Mouse (Mus musculus): Measurements from ENCODE around the gene Farp1. TPM values are rescaled to one million over a fixed set of nuclear protein-coding genes. Genes with fewer than 3 reads are reported as not detected.

Farp1 gene
- total and polyA plus RNA-seq, 2 experiments: 4.2 to 8.6 TPM

DNA sequence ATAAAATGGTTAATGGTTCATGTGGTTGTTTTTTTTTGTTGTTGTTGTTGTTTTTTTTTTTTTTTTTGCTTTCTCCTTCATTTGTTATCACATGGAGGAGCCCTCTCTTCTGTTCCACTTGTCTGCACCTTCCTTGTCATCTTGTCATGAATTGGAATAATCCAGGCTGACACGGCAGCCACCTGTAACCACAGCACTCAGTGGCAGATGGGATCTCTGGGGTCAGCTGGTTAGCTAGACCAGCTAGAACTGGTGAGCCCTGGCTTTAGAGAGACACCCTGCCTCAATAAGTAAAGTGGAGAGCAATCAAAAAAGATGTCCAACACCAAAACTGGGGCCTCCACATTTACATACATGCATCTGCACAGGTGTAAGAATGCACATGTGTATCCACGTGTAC lies 127.8 kb downstream of the Farp1 start:
- H3K79me2 ChIP-seq (ENCODE audit: control insufficient read depth, insufficient read depth, low read length): peaks cover 8% of the 10 kb centered on the region; the same call in 1 of the 2 replicates

DNA sequence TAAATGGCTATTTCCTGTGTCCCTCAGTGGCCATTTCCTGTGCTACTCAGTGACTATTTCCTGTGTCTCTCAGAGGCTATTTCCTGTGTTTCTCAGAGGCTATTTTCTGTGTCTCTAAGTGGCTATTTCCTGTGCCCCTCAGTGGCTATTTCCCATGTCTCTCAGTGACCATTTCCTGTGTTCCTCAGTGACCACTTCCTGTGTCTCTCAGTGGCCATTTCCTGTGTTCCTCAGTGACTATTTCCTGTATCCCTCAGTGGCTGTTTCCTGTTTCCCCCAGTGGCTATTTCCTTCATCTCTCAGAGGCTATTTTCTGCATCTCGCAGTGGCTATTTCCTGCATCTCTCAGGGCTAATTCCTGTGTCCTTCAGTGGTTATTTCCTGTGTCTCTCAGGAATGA lies 129.9 kb downstream of the Farp1 start:
- Histone ChIP-seq H3K27me3 (ENCODE audit: control insufficient read depth, insufficient read depth, low read length) (no peaks in the 10 kb centered on the region), H3K4me1 (ENCODE audit: control insufficient read depth, insufficient read depth, low read length) (no peaks in the 10 kb centered on the region), H3K36me3 (ENCODE audit: control insufficient read depth, insufficient read depth, low read length) (no peaks in the 10 kb centered on the region), H3K27ac (replicated peaks; ENCODE audit: insufficient read depth, low read depth, low read length) (peak overlapping the region; percentile 35), H3K4me3 (ENCODE audit: insufficient read depth, low read depth, low read length) (no peak overlapping the region), H3K79me2 (ENCODE audit: control insufficient read depth, insufficient read depth, low read length) (peaks cover 6% of the 10 kb centered on the region; the same call in 1 of the 2 replicates), H3K9ac (ENCODE audit: low read depth, low read length) (no peak overlapping the region)
- DNase-seq (ENCODE audit: extremely low read depth, low read depth, low spot score): no peak
- WGBS: 73% methylated on average over 1 of the region's 1 CpGs
- TF ChIP-seq CTCF (IDR thresholded peaks at IDR 0.05; ENCODE audit: low read depth, low read length): no peak
- no peak for TF ChIP-seq POLR2A (IDR thresholded peaks at IDR 0.05; ENCODE audit: extremely low read depth, insufficient read depth, low read length)

More for the DNA sequence above, 127.8 kb downstream of the Farp1 start:
- Histone ChIP-seq H3K4me1 (ENCODE audit: control insufficient read depth, insufficient read depth, low read length) (peaks cover 2% of the 10 kb centered on the region; the same call in 1 of the 2 replicates), H3K4me3 (ENCODE audit: insufficient read depth, low read depth, low read length) (no peak overlapping the region), H3K27ac (replicated peaks; ENCODE audit: insufficient read depth, low read depth, low read length) (no peak overlapping the region), H3K27me3 (ENCODE audit: control insufficient read depth, insufficient read depth, low read length) (no peaks in the 10 kb centered on the region), H3K36me3 (ENCODE audit: control insufficient read depth, insufficient read depth, low read length) (no peaks in the 10 kb centered on the region), H3K9ac (ENCODE audit: low read depth, low read length) (no peak overlapping the region)
- DNase-seq (ENCODE audit: extremely low read depth, low read depth, low spot score): no peak
- TF ChIP-seq POLR2A (IDR thresholded peaks at IDR 0.05; ENCODE audit: extremely low read depth, insufficient read depth, low read length) (no peak), CTCF (IDR thresholded peaks at IDR 0.05; ENCODE audit: low read depth, low read length) (no peak)
- WGBS: 94% methylated on average over 2 of the region's 2 CpGs

DNA sequence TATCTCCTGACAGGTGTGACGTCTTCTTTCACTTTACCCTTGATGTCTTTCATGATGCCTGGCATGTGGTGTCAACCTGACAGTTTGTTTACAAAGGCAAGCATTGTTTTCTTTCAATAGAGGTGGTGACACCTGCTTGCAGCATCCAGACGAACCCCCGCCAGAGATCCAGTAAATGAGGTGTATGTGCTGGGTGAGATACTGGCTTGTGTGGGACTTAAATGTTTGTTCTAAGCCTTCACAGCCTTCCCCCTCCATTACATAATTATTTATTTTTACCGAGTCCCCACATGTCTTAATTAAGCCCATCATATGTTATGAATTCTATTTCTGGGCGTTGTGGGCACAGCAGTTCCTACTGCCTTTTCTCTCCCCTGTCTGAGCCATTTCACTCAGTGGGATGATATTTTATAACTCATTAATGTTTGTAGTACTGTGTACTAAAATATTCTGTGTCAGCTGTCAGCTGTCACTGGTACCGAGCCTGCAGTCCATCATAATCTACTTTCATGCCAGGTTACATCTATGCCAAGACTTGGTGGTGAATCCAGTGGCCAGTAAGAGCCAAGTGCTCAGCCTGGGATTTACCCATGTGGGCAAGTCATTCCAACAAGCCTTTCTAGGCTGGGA lies 130.5 kb downstream of the Farp1 start:
- 68% methylated on average over 6 of the region's 6 CpGs for WGBS
- Histone ChIP-seq H3K36me3 (ENCODE audit: control insufficient read depth, insufficient read depth, low read length) (no peaks in the 10 kb centered on the region), H3K4me1 (ENCODE audit: control insufficient read depth, insufficient read depth, low read length) (no peaks in the 10 kb centered on the region), H3K27me3 (ENCODE audit: control insufficient read depth, insufficient read depth, low read length) (no peaks in the 10 kb centered on the region), H3K4me3 (ENCODE audit: insufficient read depth, low read depth, low read length) (no peak overlapping the region), H3K27ac (replicated peaks; ENCODE audit: insufficient read depth, low read depth, low read length) (peak overlapping the region; percentile 35; the same call in 1 of the 2 replicates), H3K79me2 (ENCODE audit: control insufficient read depth, insufficient read depth, low read length) (peaks cover 5% of the 10 kb centered on the region; the same call in 1 of the 2 replicates), H3K9ac (ENCODE audit: low read depth, low read length) (no peak overlapping the region)
- TF ChIP-seq POLR2A (IDR thresholded peaks at IDR 0.05; ENCODE audit: extremely low read depth, insufficient read depth, low read length): no peak
- TF ChIP-seq CTCF (IDR thresholded peaks at IDR 0.05; ENCODE audit: low read depth, low read length): no peak
- no peak for DNase-seq (ENCODE audit: extremely low read depth, low read depth, low spot score)

DNA sequence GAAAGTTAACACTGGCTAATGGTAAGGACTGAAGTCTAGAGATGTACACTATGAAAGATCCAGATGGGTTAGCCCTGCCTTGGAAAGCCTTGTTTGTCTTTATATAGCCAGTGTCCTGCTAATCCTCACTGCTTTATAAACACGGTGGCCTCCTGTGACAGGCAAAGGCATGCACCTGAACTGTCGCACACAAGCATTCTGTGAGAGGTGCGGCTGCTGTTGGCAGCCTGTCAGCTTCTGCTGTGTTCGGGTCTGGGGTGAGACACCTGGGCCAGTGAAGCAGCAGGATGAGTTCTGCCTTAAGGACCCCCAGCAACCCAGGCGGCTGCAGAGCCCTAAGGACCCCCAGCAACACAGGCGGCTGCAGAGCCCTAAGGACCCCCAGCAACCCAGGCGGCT lies 131.0 kb downstream of the Farp1 start:
- Histone ChIP-seq H3K79me2 (ENCODE audit: control insufficient read depth, insufficient read depth, low read length) (peaks cover 5% of the 10 kb centered on the region; the same call in 1 of the 2 replicates), H3K4me1 (ENCODE audit: control insufficient read depth, insufficient read depth, low read length) (no peaks in the 10 kb centered on the region), H3K4me3 (ENCODE audit: insufficient read depth, low read depth, low read length) (no peak overlapping the region), H3K27me3 (ENCODE audit: control insufficient read depth, insufficient read depth, low read length) (no peaks in the 10 kb centered on the region), H3K36me3 (ENCODE audit: control insufficient read depth, insufficient read depth, low read length) (no peaks in the 10 kb centered on the region), H3K27ac (replicated peaks; ENCODE audit: insufficient read depth, low read depth, low read length) (no peak overlapping the region), H3K9ac (ENCODE audit: low read depth, low read length) (no peak overlapping the region)
- 92% methylated on average over 7 of the region's 7 CpGs for WGBS
- no peak for DNase-seq (ENCODE audit: extremely low read depth, low read depth, low spot score)
- TF ChIP-seq CTCF (IDR thresholded peaks at IDR 0.05; ENCODE audit: low read depth, low read length): no peak
- no peak for TF ChIP-seq POLR2A (IDR thresholded peaks at IDR 0.05; ENCODE audit: extremely low read depth, insufficient read depth, low read length)

DNA sequence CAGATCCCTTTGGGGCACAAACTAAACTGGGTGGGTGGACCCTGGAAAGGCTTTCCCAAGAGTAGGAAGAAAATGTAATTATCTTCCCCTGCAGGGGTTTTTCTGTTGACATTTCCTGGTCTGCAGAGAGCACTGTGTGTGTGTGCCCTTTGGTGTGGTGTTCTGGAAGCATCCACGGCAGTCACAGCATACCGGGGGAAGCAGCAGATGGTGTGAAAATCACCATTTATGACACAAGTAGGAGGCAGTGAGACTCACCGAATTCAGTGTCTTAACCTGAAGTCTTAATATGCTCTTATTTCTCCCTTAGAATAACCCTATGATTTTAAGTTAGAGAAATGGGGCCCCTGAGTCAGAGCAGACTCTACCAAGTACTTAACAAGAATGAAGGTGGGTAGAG lies 133.7 kb downstream of the Farp1 start:
- Histone ChIP-seq H3K27me3 (ENCODE audit: control insufficient read depth, insufficient read depth, low read length) (no peaks in the 10 kb centered on the region), H3K4me3 (ENCODE audit: insufficient read depth, low read depth, low read length) (no peak overlapping the region), H3K36me3 (ENCODE audit: control insufficient read depth, insufficient read depth, low read length) (no peaks in the 10 kb centered on the region), H3K79me2 (ENCODE audit: control insufficient read depth, insufficient read depth, low read length) (peaks cover 2% of the 10 kb centered on the region; the same call in 1 of the 2 replicates), H3K27ac (replicated peaks; ENCODE audit: insufficient read depth, low read depth, low read length) (no peak overlapping the region), H3K4me1 (ENCODE audit: control insufficient read depth, insufficient read depth, low read length) (no peaks in the 10 kb centered on the region), H3K9ac (ENCODE audit: low read depth, low read length) (no peak overlapping the region)
- TF ChIP-seq CTCF (IDR thresholded peaks at IDR 0.05; ENCODE audit: low read depth, low read length) (no peak), POLR2A (IDR thresholded peaks at IDR 0.05; ENCODE audit: extremely low read depth, insufficient read depth, low read length) (no peak)
- DNase-seq (ENCODE audit: extremely low read depth, low read depth, low spot score): no peak
- WGBS: 93% methylated on average over 3 of the region's 3 CpGs

DNA sequence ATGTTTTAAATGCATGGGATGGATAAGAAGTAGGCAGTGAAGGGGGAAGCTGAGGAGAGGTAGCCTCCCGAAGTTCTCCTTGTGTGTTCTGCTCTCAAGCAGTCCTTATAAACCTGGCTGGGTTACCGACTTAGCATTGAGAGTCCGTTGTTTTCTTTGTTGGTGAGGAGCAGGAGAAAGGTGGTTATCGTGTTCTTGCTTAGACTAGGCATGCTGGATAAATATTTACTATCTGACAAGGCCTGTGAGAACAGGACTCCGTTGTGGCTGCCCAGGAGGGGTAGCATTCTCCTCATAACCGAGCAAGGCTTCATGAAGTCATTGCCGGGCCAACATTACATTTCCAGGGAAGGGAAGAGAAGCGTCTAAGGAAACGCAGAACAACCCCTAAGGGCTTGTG lies 135.3 kb downstream of the Farp1 start:
- peaks cover 2% of the 10 kb centered on the region for H3K4me1 ChIP-seq (ENCODE audit: control insufficient read depth, insufficient read depth, low read length)
- peaks cover 2% of the 10 kb centered on the region; the same call in 1 of the 2 replicates for H3K79me2 ChIP-seq (ENCODE audit: control insufficient read depth, insufficient read depth, low read length)
- 59% methylated on average over 9 of the region's 9 CpGs for WGBS
- no peaks in the 10 kb centered on the region for H3K36me3 ChIP-seq (ENCODE audit: control insufficient read depth, insufficient read depth, low read length)
- H3K27me3 ChIP-seq (ENCODE audit: control insufficient read depth, insufficient read depth, low read length): no peaks in the 10 kb centered on the region
- no peak overlapping the region for H3K27ac ChIP-seq (replicated peaks; ENCODE audit: insufficient read depth, low read depth, low read length)
- no peak for DNase-seq (ENCODE audit: extremely low read depth, low read depth, low spot score)
- H3K9ac ChIP-seq (ENCODE audit: low read depth, low read length): no peak overlapping the region
- no peak overlapping the region for H3K4me3 ChIP-seq (ENCODE audit: insufficient read depth, low read depth, low read length)
- TF ChIP-seq CTCF (IDR thresholded peaks at IDR 0.05; ENCODE audit: low read depth, low read length) (no peak), POLR2A (IDR thresholded peaks at IDR 0.05; ENCODE audit: extremely low read depth, insufficient read depth, low read length) (no peak)
